Mouse (Mus musculus): ENCODE data around the gene Ppip5k1. TPM values are rescaled to one million over a fixed set of nuclear protein-coding genes. Genes with fewer than 3 reads are reported as not detected.
A peak's percentile ranks its signal among the peaks of the same experiment; 100 is the strongest.
"Not testable (repeated sequence)": the region's sequence is repeated elsewhere in the genome, so short reads cannot be mapped to it uniquely, and the experiment has no call there.

Gene Ppip5k1
- total RNA-seq (2014; fragmentation: Nextera tagmentation): 11.0 and 15.1 TPM in 2 replicates
- total RNA-seq (2017): 8.4 and 10.3 TPM in 2 replicates

GRCm38 (mm10) chr2:121354820-121355592 is at the start of gene Ppip5k1:
Gene Ppip5k1, minus strand, starts transcription at chr2:121355396.
- ATAC-seq (replicated peaks; ENCODE audit: poor library complexity, severe bottlenecking): peak; percentile 97

DNA sequence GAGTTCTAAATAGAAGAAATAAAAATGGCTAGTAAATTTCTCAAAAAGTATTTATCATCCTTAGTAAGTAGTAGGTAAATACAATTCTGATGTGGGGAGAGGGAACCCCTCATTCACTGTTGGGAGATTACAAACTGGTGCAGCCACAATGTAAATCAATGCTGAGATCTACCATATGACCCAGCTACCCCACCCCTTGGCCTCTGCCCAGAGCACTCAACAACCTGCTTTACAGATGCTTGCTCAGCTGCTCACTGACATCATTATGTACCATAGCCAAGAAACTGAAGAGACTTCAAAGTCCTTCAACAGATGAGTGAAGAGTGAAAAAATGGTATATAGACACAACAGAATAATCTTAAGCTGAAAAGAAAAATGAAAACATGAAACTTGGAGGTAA is 48.1 kb upstream of the Ppip5k1 start:
- no peak for ATAC-seq (replicated peaks; ENCODE audit: poor library complexity, severe bottlenecking)

DNA sequence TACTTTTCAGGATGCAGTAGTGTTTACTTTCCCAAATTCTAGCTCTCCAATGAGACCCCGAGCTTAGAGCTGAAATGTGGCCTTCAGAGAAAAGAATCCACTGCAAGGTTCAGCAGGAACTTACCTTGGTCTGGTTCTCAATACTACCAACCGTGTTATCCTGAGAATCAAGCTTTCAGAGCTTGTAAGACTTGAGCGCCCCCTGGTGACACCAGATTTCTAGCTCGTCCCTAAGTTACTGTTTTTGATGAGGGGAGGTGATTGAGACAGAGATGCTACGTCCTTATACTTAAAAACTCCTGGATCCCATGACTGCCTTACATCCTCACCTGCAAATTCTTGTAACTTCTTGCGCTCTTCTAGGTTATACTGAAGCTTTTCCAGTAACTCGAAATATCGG is 41.4 kb upstream of the Ppip5k1 start:
- peak; percentile 66 for ATAC-seq (replicated peaks; ENCODE audit: poor library complexity, severe bottlenecking)

DNA sequence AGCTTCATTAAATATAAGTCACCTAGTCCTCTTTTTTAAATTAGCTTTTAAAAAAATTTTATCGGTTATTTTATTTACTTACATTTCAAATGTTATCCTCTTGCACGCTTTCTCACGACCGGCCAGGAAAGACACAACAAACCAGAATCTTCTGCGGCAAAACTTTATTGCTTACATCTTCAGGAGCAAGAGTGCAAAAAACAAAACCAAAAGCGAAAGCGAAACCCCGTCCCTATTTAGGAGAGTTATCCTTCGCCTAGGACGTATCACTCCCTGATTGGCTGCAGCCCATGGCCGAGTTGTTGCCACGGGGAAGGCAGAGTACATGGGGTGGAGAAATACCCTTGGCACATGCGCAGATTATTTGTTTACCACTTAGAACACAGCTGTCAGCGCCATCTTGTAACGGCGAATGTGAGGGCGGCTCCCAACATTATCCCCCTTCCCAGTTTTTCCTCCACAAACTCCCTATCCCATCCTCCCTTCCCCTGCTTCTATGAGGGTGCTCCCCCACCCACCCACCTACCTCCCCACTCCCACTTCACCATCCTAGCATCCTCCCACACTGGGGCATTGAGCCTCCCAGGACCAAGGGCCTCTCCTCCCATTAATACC is 31.9 kb upstream of the Ppip5k1 start, which contains the start of gene Strc:
Strc (minus strand) TSS at position 208 of the 615 bp plus-strand sequence.
- ATAC-seq (replicated peaks; ENCODE audit: poor library complexity, severe bottlenecking): not testable (repeated sequence)

GRCm38 (mm10) chr2:121374766-121375165 is 19.6 kb upstream of the Ppip5k1 start:
- ATAC-seq (replicated peaks; ENCODE audit: poor library complexity, severe bottlenecking): no peak

DNA sequence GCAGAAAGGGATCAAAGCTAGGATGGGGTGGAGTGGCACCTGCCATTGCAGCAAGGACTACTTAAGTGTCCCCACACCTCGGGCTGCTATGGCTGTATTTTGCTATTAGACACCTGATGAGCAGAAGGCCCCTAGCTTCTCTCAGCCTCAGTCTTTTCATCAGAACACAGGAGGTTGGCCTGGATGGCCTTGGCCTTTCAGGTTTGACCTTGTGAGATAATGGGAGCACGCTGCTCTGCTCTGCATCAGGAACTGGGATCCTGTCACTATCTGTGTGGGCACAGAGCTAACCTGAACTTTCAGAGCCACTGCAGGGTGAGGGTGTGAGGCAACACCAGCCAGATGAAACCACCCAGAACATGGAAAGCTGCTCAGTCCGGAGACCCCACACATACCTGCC is 17.1 kb upstream of the Ppip5k1 start:
- no peak for ATAC-seq (replicated peaks; ENCODE audit: poor library complexity, severe bottlenecking)

- no peak for ATAC-seq (replicated peaks; ENCODE audit: poor library complexity, severe bottlenecking)
These were observed 15.7 kb upstream of the Ppip5k1 start for GRCm38 (mm10) chr2:121370921-121371320.

DNA sequence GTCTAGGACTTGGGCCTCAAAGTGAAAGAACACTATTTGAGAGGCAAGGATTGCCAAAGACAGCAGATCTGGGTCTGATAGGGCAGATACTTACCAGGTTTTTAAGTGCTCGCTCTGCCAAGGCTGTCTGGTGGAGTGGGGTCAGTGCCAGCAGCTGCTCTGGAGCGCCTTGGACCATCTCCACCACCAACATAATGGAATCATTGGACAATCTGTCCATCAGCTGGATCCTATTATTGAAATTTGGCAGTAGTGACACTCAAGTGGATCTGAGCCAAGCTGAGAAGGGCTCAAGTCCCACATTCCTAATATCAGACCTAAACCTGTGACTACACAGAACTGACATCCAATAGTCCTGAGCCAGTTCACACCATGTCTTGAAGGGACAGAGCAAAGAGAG is 13.6 kb upstream of the Ppip5k1 start:
- no peak for ATAC-seq (replicated peaks; ENCODE audit: poor library complexity, severe bottlenecking)

DNA sequence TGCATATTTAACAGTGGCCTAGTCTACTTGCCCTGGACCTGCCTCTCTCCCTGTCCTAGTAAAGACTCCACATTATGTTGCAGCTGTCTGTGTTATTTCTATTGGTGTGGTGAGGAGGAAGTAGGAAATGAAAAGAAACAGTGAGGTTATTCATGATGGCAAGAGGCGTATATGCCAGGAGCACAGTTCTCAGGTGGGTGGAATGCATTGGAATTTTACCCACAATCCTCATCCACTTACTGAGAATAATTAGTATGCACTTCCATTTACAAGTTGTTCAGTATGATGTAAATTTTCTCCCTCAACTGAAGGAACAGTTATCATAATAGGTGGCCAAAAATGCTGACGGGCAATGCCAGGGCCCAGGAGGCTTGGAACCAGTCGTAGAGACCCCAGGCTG is 8.5 kb upstream of the Ppip5k1 start:
- ATAC-seq (replicated peaks; ENCODE audit: poor library complexity, severe bottlenecking): no peak

GRCm38 (mm10) chr2:121359461-121359860 is 4.3 kb upstream of the Ppip5k1 start:
- ATAC-seq (replicated peaks; ENCODE audit: poor library complexity, severe bottlenecking): no peak

DNA sequence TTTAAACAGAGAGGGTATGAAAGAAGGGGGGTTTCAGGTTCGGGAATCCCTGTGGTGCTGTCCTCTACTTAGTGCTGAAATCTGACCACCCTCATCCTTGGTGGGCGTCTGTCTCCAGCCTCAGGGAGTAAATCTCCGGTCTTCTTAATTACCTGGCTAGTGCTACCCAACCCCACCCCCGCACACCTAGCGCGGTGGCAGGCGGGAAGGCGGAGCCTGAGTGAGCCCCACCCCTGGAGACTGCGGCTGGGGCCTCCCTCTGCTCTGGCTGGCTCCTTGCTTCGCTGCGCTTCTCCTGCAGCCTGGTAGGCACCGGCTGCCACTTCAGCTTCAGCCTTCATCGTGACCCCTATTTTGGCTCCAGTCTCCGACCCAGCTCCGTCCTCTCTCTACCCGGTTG is 3.2 kb upstream of the Ppip5k1 start:
- no peak for ATAC-seq (replicated peaks; ENCODE audit: poor library complexity, severe bottlenecking)

GRCm38 (mm10) chr2:121357961-121358360 is 2.8 kb upstream of the Ppip5k1 start:
- no peak for ATAC-seq (replicated peaks; ENCODE audit: poor library complexity, severe bottlenecking)

DNA sequence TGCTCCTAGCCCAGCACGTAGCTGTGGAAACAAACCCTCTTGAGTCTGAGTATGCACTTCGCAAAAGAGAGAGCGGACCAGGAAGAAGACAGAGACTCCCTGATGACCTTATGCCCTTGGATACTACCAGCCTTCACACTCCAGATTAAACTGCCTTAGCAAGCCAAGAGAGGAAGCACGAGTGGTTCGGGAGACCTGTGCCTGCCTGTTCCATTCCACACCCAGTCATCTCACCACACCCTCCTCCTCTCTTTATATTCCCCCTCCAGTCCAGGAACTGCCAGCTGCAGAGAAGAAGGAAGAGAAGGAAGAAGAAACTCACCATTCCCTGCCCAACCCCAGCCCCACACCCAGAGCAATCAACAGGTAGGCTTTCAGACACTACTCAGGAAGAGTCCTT is 2.3 kb upstream of the Ppip5k1 start, which contains the start of gene Ckmt1:
Ckmt1 (plus strand) TSS at position 221 of the 400 bp plus-strand sequence.
- ATAC-seq (replicated peaks; ENCODE audit: poor library complexity, severe bottlenecking): no peak

GRCm38 (mm10) chr2:121354378-121354777 is 818 bp downstream of the Ppip5k1 start:
- no peak for ATAC-seq (replicated peaks; ENCODE audit: poor library complexity, severe bottlenecking)

DNA sequence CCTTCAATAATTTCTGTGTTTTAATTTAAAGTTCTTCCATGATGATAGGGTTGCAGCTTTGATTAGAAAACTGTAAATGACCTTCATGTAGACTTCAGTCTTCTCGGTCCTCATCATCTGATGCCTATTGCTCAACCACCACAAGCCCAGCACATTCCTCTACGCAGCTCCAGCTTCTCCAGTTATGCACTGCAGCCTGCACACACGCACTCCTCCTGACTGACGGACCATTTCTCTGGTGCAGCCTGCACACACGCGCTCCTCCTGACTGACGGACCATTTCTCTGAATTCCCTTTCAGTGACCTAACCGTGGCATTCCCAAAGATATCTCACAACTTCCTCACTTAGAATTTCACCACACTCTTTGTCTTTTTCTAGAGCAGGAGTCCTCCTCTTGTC is 2.0 kb downstream of the Ppip5k1 start:
- no peak for ATAC-seq (replicated peaks; ENCODE audit: poor library complexity, severe bottlenecking)

GRCm38 (mm10) chr2:121339057-121339456 is 16.1 kb downstream of the Ppip5k1 start:
- no peak for ATAC-seq (replicated peaks; ENCODE audit: poor library complexity, severe bottlenecking)

GRCm38 (mm10) chr2:121329492-121329891 is 25.7 kb downstream of the Ppip5k1 start:
- no peak for ATAC-seq (replicated peaks; ENCODE audit: poor library complexity, severe bottlenecking)

GRCm38 (mm10) chr2:121323693-121324470 is 31.3 kb downstream of the Ppip5k1 start:
- ATAC-seq (replicated peaks; ENCODE audit: poor library complexity, severe bottlenecking): no peak

DNA sequence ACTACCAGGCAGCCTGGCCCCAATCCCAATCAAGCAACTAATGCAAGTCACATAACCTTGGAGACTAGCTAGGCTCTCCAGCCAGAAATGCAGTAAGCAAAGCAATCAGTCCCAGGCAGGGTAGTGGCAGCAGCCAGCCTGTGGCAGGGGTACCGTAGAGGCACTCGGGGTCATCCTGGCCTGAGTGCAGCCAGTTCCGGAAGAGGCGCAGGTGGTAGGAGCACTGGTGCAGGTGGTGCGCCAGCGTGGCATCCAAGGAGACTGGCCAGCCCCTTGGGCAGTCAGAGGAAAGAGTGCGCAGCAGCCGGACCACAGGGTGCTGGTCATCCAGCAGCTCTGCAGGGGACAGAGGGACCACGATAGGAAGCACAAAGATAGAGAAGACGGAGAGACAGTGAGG is 32.2 kb downstream of the Ppip5k1 start:
- ATAC-seq (replicated peaks; ENCODE audit: poor library complexity, severe bottlenecking): no peak

DNA sequence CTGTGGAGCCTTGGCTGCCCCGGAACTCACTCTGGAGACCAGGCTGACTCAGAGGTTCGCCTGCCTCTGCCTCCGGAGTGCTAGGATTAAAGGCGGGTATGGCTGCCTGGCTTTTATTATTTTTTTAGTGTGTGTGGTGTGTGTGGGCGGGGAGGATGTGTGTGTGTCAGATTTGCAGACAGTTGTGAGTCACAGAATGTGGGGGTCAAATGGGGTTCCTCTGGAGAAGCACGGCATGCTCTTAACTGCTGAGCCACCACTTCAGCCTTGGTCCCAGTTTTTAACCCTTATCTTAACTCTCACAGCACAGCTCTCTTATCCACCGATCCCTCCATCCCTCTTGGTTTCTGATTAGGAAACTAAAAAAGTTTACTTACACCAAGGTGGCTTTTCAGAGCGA is 38.9 kb downstream of the Ppip5k1 start:
- ATAC-seq (replicated peaks; ENCODE audit: poor library complexity, severe bottlenecking): no peak

DNA sequence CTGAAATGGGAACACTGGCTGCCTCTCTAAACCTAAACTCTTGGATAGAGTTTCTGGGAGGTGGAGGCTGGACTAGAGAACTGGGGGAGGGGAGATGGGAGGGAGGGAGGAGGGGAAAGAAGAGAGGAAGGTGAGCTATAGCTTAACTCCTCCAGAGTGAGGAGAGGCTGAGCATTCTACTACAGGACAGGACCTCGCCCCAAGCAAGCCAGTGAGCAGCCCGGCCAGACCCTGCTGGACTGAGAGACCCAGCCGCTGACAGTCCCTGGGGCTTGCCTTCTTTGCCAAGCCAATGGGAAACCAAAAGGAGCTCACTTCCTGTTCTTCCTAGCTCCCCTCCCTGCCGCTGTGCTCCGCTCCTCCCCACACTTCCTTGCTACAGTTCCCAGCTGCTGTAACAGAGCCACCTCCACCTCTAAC is 46.2 kb downstream of the Ppip5k1 start:
- peak; percentile 89 for ATAC-seq (replicated peaks; ENCODE audit: poor library complexity, severe bottlenecking)
